Mouse (Mus musculus): ENCODE results near the gene Ddb1.
A peak's percentile ranks its signal among the peaks of the same experiment; 100 is the strongest.
"Not testable (repeated sequence)": the region's sequence is repeated elsewhere in the genome, so short reads cannot be mapped to it uniquely, and the experiment has no call there.

The Ddb1 gene

DNA sequence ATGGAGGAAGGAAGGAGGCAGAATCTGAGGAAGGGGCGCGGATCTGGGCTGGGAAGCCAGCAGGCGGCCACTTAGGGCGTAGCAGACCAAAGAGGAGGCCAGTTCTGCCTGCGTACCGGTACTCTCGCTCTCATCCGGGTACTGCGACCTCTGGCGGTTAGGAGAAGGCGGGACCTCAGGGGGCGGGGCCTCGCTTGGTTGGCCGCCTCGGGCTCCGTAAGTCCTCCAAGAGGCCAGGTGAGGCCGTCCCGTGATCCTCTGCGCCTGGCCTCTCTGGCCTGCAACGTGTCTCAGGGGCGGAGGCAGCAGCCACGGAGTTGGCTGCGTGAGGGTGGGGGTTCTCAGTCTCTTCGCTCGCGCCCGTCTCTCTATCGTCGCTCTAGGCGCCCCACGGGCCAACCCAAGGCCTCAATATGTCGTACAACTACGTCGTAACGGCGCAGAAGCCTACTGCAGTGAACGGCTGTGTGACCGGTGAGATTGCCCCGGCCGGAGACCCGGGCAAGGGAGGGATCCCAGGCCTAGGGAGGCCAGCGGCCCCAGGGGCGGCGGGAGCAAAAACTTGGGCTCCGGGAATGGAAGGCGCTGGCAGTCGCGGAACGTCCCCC, at the start of gene Ddb1, which contains the start of gene Tkfc:
Ddb1 (plus strand) TSS at position 35 of the 608 bp plus-strand sequence.
Tkfc (minus strand) TSS at position 362 of the 608 bp plus-strand sequence.
- DNase-seq (ENCODE audit: low read depth, low spot score): peak; percentile 98

- peak; percentile 67 for DNase-seq (ENCODE audit: low read depth, low spot score)
These were observed 49.3 kb upstream of the Ddb1 start, which contains the start of gene Tmem216 for GRCm38 (mm10) chr19:10555624-10556510. TSS of gene Tmem216 (minus strand) at chr19:10556238.

DNA sequence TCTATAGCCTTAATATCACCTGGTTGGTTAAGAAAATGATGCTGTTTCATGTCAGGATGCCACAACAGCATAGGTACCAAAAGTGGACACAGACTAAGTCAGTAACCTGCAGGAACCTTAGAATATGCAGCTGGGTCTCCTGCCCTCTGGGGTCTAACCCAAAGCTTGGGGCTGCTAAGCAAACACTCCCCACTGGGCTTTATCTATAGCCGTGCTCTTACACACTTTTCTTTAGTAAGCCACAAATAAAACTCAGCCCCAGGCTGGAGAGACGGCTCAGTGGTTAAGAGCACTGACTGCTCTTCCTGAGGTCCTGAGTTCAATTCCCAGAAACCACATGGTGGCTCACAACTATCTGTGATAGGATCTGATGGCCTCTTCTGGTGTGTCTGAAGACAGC, 48.1 kb upstream of the Ddb1 start:
- no peak for DNase-seq (ENCODE audit: low read depth, low spot score)

GRCm38 (mm10) chr19:10557430-10557829, 47.7 kb upstream of the Ddb1 start:
- no peak for DNase-seq (ENCODE audit: low read depth, low spot score)

DNA sequence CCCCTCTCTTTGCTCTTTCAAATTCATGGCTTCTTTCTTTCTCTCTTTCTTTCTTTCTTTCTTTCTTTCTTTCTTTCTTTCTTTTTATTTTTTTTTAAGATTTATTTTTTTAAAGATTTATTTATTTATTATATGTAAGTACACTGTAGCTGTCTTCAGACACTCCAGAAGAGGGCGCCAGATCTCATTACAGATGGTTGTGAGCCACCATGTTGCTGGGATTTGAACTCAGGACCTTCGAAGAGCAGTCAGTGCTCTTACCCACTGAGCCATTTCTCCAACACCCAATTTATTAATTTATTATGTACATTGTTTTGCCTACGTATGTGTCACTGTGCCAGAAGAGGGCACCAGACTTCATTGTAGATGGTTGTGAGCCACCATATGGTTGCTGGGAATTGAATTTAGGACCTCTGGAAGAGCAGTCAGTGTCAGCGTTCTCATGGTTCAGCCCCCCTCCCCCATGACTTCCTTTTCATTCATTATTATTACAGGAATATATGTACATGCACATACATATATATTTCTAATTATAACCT, 47.2 kb upstream of the Ddb1 start:
- not testable (repeated sequence) for DNase-seq (ENCODE audit: low read depth, low spot score)

- DNase-seq (ENCODE audit: low read depth, low spot score): no peak
These were observed 45.0 kb upstream of the Ddb1 start for GRCm38 (mm10) chr19:10560108-10560507.

- DNase-seq (ENCODE audit: low read depth, low spot score): no peak
These were observed 43.4 kb upstream of the Ddb1 start for GRCm38 (mm10) chr19:10561558-10562314.

- no peak for DNase-seq (ENCODE audit: low read depth, low spot score)
These were observed 42.8 kb upstream of the Ddb1 start for GRCm38 (mm10) chr19:10562351-10562750.

DNA sequence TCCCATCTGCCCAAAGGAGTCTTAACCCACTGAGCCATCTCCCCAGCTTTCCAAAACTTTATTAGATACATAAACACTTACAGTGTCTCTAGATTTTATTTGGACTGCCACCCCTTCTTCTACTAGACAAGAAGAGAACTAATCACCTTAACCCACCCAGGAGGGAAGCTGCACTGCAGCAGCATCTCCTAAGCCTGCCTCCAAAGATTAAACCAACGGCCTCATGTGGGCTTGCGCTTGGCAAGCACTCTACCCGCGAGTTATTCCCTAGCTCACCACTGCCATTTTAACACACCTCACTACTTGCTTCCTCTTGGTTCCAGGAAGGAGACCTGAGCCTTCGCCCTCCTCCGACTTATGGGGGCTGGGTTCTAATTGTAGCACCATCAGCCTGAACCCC, 40.8 kb upstream of the Ddb1 start:
- no peak for DNase-seq (ENCODE audit: low read depth, low spot score)

DNA sequence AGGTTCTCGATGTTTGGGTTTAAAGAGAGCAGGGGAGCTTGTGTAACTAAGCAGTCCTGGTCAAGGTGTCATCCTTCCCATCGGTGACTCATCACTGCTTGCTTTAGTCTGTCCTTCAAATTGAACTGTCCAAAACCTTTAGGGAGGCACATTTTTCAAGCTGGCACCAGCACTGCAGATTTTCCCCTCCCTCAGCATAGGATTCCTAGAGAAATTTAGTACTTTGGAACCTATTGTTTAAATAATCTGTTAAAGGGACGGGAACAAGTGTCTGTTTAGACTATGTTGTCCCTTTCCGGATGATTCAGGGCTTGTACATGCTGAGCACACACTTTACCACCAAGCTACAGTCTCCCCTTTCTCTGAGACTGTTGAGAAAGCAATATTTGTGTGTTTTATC, 39.9 kb upstream of the Ddb1 start:
- DNase-seq (ENCODE audit: low read depth, low spot score): no peak

- DNase-seq (ENCODE audit: low read depth, low spot score): no peak
These were observed 35.5 kb upstream of the Ddb1 start for GRCm38 (mm10) chr19:10569627-10570026.

DNA sequence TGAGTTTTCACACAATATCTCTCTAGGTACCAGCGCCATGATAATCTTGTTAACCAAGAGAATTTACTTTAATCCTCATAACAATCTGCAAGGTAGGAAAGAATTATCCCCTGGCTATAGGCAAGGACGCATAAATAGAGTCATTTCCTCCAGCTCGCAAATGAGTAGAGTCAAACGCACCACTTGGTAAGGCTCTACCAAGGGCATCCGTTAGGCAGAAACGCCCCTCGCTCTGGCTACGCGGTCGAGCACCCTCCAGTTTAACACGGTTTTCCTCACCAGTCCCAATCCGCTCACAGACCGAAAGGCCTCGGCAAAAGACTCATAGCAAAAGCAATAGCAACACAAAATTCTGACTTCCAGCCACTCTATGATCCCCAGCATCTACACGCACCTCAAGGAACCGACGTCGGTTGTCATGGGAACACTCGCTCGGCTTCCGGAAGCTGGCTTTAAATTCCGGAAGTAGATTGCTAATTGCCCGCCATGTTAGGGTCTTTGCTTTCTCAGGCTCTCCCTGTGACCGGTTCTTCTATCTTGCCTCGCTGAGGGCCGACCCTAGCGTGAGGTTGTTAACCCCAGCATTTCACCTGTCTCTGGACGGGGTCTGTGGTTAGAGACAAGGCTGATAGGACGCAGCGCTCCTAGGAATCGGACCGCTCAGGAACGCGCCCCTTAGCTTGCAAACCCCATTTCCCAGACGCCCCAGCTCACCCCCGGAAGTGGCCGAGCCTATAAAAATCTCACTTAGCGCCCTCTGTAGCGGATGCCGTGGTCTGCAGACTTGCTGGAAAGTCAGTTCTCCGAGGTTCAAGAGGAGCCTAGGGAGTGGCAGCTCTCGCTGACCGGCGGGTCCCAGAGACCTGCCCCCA, 28.2 kb upstream of the Ddb1 start, which contains the start of the genes Cyb561a3 and Tmem138:
Cyb561a3 (plus strand) TSS at position 483 of the 872 bp plus-strand sequence.
Tmem138 (minus strand) TSS at position 673 of the 872 bp plus-strand sequence.
- DNase-seq (ENCODE audit: low read depth, low spot score): peak; percentile 89

DNA sequence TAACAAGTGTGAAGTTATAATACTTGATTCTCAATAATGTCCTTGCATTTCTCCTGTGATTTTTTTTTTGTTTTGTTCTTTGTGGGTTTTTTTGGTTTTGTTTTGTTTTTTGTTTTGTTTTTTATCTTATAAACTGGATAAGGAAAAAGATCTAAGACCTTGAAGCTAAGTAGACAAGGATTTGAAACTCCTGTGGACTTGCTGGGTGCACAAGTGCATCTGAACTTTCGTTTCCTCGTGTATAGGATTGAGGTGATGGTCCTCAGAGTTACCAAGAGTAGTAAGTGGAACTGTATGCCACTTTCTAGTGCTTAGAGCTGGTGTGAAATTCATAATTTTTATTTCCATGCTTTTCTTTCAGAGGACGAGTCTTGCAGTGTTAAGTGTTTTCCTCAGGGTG, 25.0 kb upstream of the Ddb1 start:
- DNase-seq (ENCODE audit: low read depth, low spot score): no peak

DNA sequence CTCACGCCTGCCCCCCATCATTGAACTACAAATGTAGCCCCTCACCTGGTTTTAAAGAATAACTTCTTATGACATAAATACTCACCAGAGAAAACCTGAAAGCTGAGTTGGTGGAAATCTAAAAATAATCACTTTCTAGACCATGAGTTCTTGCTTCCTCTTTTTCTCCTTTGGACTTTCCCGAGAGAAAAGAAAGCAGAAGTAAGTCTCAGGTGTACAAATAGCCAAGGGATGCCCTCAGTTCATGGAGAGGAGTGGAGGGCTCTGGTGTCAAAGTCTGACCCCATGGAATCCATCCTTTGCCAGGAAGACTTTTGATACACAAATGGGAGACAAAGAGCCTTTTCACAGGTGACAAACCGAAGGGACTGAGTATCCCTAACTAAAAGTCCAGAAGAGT, 24.4 kb upstream of the Ddb1 start:
- no peak for DNase-seq (ENCODE audit: low read depth, low spot score)

DNA sequence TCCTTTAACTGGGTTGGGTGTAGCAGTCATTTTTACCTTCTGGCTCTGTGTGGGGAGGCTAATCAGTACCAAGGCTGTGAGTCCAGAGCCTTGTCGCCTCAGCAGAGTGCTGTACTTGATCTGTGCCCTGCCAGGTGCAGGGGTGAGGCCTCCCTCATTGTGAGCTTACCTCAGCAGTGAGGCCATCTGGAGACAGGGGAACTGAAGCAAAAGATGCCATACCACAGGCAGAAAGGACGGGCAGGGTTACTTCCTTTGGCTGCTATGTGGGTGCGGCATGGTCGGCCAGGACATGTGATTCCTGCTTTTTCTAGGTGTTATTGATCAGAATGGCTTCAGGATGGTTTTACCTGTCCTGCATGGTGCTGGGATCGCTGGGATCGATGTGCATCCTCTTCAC, 23.1 kb upstream of the Ddb1 start:
- no peak for DNase-seq (ENCODE audit: low read depth, low spot score)

- no peak for DNase-seq (ENCODE audit: low read depth, low spot score)
These were observed 21.5 kb upstream of the Ddb1 start for GRCm38 (mm10) chr19:10583550-10584146.

DNA sequence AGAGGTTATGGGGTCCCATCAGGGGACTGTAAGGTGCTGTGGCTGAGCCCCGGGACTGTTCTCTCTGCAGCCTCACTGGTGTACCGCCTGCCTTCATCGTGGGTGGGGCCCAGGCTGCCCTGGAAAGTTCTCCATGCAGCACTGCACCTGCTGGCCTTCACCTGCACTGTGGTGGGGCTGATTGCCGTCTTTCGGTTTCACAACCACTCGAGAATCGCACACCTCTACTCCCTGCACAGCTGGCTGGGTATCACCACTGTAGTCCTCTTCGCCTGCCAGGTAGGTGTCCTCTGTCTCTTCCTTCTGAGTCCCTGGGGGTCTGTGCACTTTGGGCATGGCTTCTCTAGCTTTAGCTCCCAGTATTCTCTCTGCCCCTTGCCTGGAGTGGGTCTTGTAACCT, 20.0 kb upstream of the Ddb1 start:
- DNase-seq (ENCODE audit: low read depth, low spot score): no peak

DNA sequence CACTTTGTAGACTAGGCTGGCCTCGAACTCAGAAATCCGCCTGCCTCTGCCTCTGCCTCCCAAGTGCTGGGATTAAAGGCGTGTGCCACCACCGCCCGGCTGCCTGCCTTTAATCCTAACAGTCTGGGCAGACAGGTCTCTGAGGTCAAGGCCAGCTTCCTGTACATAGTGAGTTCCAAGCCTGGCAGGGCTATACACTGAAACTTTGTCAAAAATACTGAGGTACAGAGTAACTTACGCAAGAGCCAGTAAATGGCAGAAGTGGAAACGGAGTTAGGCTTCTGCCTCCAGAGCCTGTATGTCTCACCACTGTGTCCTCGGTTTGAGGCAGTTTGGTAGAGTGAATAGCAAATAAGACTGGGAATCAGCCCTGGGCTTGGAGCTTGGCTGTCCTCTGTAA, 17.9 kb upstream of the Ddb1 start:
- no peak for DNase-seq (ENCODE audit: low read depth, low spot score)

- no peak for DNase-seq (ENCODE audit: low read depth, low spot score)
These were observed 15.8 kb upstream of the Ddb1 start for GRCm38 (mm10) chr19:10589127-10589857.

DNA sequence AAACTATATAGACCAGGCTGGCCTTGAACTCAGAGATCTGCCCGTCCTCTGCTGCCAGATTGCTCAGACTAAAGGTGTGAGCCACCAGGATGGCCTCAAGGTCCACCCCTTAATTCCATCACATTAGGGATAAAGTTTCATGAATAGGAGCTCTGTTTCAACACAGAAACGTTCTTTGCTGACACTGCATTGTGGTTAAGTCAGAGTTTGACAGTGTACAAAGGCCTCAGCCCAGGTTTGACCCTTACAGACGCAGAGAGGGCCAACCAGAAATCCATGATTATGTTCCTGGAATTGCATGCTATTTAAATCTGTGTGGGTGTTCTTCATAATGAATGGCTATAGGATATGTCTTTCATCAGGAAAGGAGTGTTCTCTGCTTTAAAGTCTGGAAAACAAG, 14.8 kb upstream of the Ddb1 start:
- no peak for DNase-seq (ENCODE audit: low read depth, low spot score)
